Mouse (Mus musculus) MEL (cell line): ENCODE measurements around the gene Tmem100.

Experiments used
- BHLHE40 ChIP-seq: IDR thresholded peaks from 2 replicates; pipeline ENCODE4 v1.6.1; 2012; ENCODE audit warnings: low read depth, mild to moderate bottlenecking, inconsistent platforms, low read length, improper control_type of control experiment, borderline replicate concordance
- CHD2 ChIP-seq: IDR thresholded peaks from 2 replicates; pipeline ENCODE4 v1.6.1; 2011; ENCODE audit warnings: low read length, improper control_type of control experiment
- CTCF ChIP-seq, 3 experiments: IDR thresholded peaks in 2 of 3; conservative IDR thresholded peaks in 1 of 3; 2 replicates each; pipeline ENCODE4 v1.5.1; 2011 to 2012; ENCODE audit warnings: low read length in 3 of 3, low read depth in 2 of 3, mild to moderate bottlenecking in 2 of 3, improper control_type of control experiment in 1 of 3, inconsistent platforms in 1 of 3, mixed read lengths in 1 of 3, moderate library complexity in 1 of 3; ENCODE audit not compliant: control insufficient read depth in 1 of 3, insufficient read depth in 1 of 3, poor library complexity in 1 of 3, severe bottlenecking in 1 of 3
- E2F4 ChIP-seq: IDR thresholded peaks from 2 replicates; pipeline ENCODE4 v1.6.1; 2011; ENCODE audit warnings: low read depth, low read length, improper control_type of control experiment, borderline replicate concordance
- MAZ ChIP-seq: IDR thresholded peaks from 2 replicates; pipeline ENCODE4 v1.6.1; 2012; ENCODE audit warnings: low read depth, mild to moderate bottlenecking, inconsistent platforms, low read length, improper control_type of control experiment
- MXI1 ChIP-seq: IDR thresholded peaks from 2 replicates; pipeline ENCODE4 v1.6.1; 2011; ENCODE audit warnings: mild to moderate bottlenecking, low read depth, low read length, improper control_type of control experiment
- NELFE ChIP-seq: IDR thresholded peaks from 2 replicates; pipeline ENCODE4 v1.6.1; 2011; ENCODE audit warnings: low read depth, low read length, improper control_type of control experiment
- NRF1 ChIP-seq: IDR thresholded peaks from 2 replicates; pipeline ENCODE4 v1.6.1; 2014; ENCODE audit warnings: low read depth, mild to moderate bottlenecking, inconsistent platforms, low read length, improper control_type of control experiment, moderate library complexity; ENCODE audit not compliant: poor library complexity, insufficient read depth, severe bottlenecking
- POLR2A ChIP-seq, 2 experiments: IDR thresholded peaks; 2 replicates each; pipeline ENCODE4 v1.6.1; 2011 to 2012; ENCODE audit warnings: low read length in 2 of 2, mild to moderate bottlenecking in 2 of 2, control low read depth in 1 of 2, improper control_type of control experiment in 1 of 2, low read depth in 1 of 2, moderate library complexity in 1 of 2; ENCODE audit not compliant: control insufficient read depth in 1 of 2, insufficient read depth in 1 of 2, poor library complexity in 1 of 2
- TBP ChIP-seq: IDR thresholded peaks from 2 replicates; pipeline ENCODE4 v1.8.0; 2011; ENCODE audit warnings: low read depth, low read length, improper control_type of control experiment
- TCF12 ChIP-seq: IDR thresholded peaks from 2 replicates; pipeline ENCODE4 v1.6.1; 2014; ENCODE audit warnings: low read depth, mild to moderate bottlenecking, inconsistent platforms, low read length, improper control_type of control experiment, moderate library complexity
- USF2 ChIP-seq, 2 experiments: IDR thresholded peaks; 2 replicates each; pipeline ENCODE4 v1.6.1; 2011 to 2012; ENCODE audit warnings: improper control_type of control experiment in 2 of 2, low read length in 2 of 2, borderline replicate concordance in 1 of 2, inconsistent platforms in 1 of 2, low read depth in 1 of 2, mild to moderate bottlenecking in 1 of 2; ENCODE audit not compliant: insufficient read depth in 1 of 2
- ZC3H11A ChIP-seq: IDR thresholded peaks from 2 replicates; pipeline ENCODE4 v1.6.1; 2012; ENCODE audit warnings: low read depth, mild to moderate bottlenecking, inconsistent platforms, low read length, improper control_type of control experiment
- ZNF384 ChIP-seq: IDR thresholded peaks from 2 replicates; pipeline ENCODE4 v1.6.1; 2012; ENCODE audit warnings: low read depth, mild to moderate bottlenecking, inconsistent platforms, low read length, improper control_type of control experiment

GRCm38 (mm10) chr11:90084166-90084565, 54.0 kb downstream of the Tmem100 start:
- no peak for TF ChIP-seq MXI1
- no peak for TF ChIP-seq CHD2
- TF ChIP-seq CTCF (IDR thresholded peaks at IDR 0.05 in 2 of 3, conservative IDR thresholded peaks at IDR 0.05 in 1 of 3; ENCODE audit: control insufficient read depth in 1 of 3, insufficient read depth in 1 of 3, low read depth in 2 of 3, low read length in 3 of 3, poor library complexity in 1 of 3, severe bottlenecking in 1 of 3) = no peak
- TF ChIP-seq TCF12 = no peak
- no peak for TF ChIP-seq NELFE
- TF ChIP-seq NRF1 = no peak
- TF ChIP-seq MAZ = no peak
- no peak for TF ChIP-seq ZNF384
- no peak for TF ChIP-seq POLR2A (IDR thresholded peaks at IDR 0.05; ENCODE audit: control insufficient read depth in 1 of 2, insufficient read depth in 1 of 2, low read depth in 1 of 2, low read length in 2 of 2, poor library complexity in 1 of 2)
- no peak for TF ChIP-seq BHLHE40
- TF ChIP-seq ZC3H11A = no peak
- TF ChIP-seq TBP = no peak
- TF ChIP-seq USF2 (IDR thresholded peaks at IDR 0.05; ENCODE audit: borderline replicate concordance in 1 of 2, insufficient read depth in 1 of 2, low read depth in 1 of 2, low read length in 2 of 2) = no peak
- no peak for TF ChIP-seq E2F4
